Mouse (Mus musculus) C2C12 (cell line): ENCODE results near the gene Ush1c.

ENCODE experiments used
- CEBPB ChIP-seq: IDR thresholded peaks from one replicate; pipeline ENCODE4 v1.6.1; 2011; ENCODE audit warnings: low read depth, mild to moderate bottlenecking, control low read depth, moderate library complexity
- CTCF ChIP-seq: IDR thresholded peaks from one replicate; pipeline ENCODE4 v1.5.1; 2011; ENCODE audit not compliant: control insufficient read depth, insufficient read depth, insufficient read length
- FOSL1 ChIP-seq: IDR thresholded peaks from one replicate; pipeline ENCODE4 v1.8.0; 2011; ENCODE audit warnings: mild to moderate bottlenecking, low read length; ENCODE audit not compliant: poor library complexity, insufficient read depth, severe bottlenecking
- MAX ChIP-seq: IDR thresholded peaks from one replicate; pipeline ENCODE4 v1.6.1; 2011; ENCODE audit warnings: mild to moderate bottlenecking, control low read depth
- MYOD1 ChIP-seq: IDR thresholded peaks from one replicate; pipeline ENCODE4 v1.6.1; 2011; ENCODE audit warnings: low read depth; ENCODE audit not compliant: control insufficient read depth, insufficient read length
- MYOG ChIP-seq: IDR thresholded peaks from one replicate; pipeline ENCODE4 v1.6.1; 2011; ENCODE audit not compliant: control insufficient read depth, insufficient read length; ENCODE audit errors: extremely low read depth
- USF1 ChIP-seq: IDR thresholded peaks from one replicate; pipeline ENCODE4 v1.6.1; 2011; ENCODE audit warnings: low read depth, mild to moderate bottlenecking, control low read depth, moderate library complexity

- no peak for TF ChIP-seq FOSL1
- TF ChIP-seq CEBPB, result no peak
- TF ChIP-seq CTCF, result peak; percentile 34
- no peak for TF ChIP-seq USF1
- TF ChIP-seq MYOD1, result no peak
- no peak for TF ChIP-seq MAX
- TF ChIP-seq MYOG, result no peak
Observed at GRCm38 (mm10) chr7:46181590-46181989, 56.7 kb downstream of the Ush1c start.
